Mouse (Mus musculus): ENCODE data around the gene Slc26a8. TPM values are rescaled to one million over a fixed set of nuclear protein-coding genes. Genes with fewer than 3 reads are reported as not detected.

The Slc26a8 gene
- polyA plus RNA-seq, 1 experiment from 2014 or later: 0.52 TPM

- Histone ChIP-seq H3K9ac (ENCODE audit: low read depth, low read length) (no peak overlapping the region), H3K9me3 (ENCODE audit: control insufficient read depth, low read length) (no peaks in the 10 kb centered on the region), H3K27ac (ENCODE audit: low read depth, low read length) (no peak overlapping the region), H3K36me3 (ENCODE audit: control insufficient read depth, insufficient read depth, low read length) (no peaks in the 10 kb centered on the region), H3K4me2 (replicated peaks; ENCODE audit: low read depth, low read length) (no peak overlapping the region), H3K4me3 (ENCODE audit: low read depth, low read length) (no peak overlapping the region), H3K4me1 (replicated peaks; ENCODE audit: control insufficient read depth, insufficient read depth, low read length) (no peaks in the 10 kb centered on the region), H3K27me3 (ENCODE audit: control insufficient read depth, insufficient read depth, low read length) (no peaks in the 10 kb centered on the region; the same call in 1 of the 2 replicates)
- no peak for ATAC-seq (ENCODE audit: low FRiP score)
- DNase-seq (ENCODE audit: low spot score): no peak
- WGBS: 65% methylated on average over 1 of the region's 1 CpGs
Observed at GRCm38 (mm10) chr17:28683601-28684000, 6.4 kb downstream of the Slc26a8 start.

- no peaks in the 10 kb centered on the region for H3K27me3 ChIP-seq (ENCODE audit: control insufficient read depth, insufficient read depth, low read length)
- WGBS: 81% methylated on average over 13 of the region's 13 CpGs
- H3K4me2 ChIP-seq (replicated peaks; ENCODE audit: low read depth, low read length): no peak overlapping the region
- H3K4me3 ChIP-seq (ENCODE audit: low read depth, low read length): no peak overlapping the region
- H3K9ac ChIP-seq (ENCODE audit: low read depth, low read length): no peak overlapping the region
- H3K9me3 ChIP-seq (ENCODE audit: control insufficient read depth, low read length): no peaks in the 10 kb centered on the region
- DNase-seq (ENCODE audit: low spot score) (no peak), ATAC-seq (ENCODE audit: low FRiP score) (no peak)
- no peak overlapping the region; the same call in 1 of the 2 replicates for H3K27ac ChIP-seq (ENCODE audit: low read depth, low read length)
- H3K36me3 ChIP-seq (ENCODE audit: control insufficient read depth, insufficient read depth, low read length): no peaks in the 10 kb centered on the region
- no peaks in the 10 kb centered on the region for H3K4me1 ChIP-seq (replicated peaks; ENCODE audit: control insufficient read depth, insufficient read depth, low read length)
Observed at GRCm38 (mm10) chr17:28682311-28683084, 7.5 kb downstream of the Slc26a8 start.

GRCm38 (mm10) chr17:28659564-28659963 lies 30.5 kb downstream of the Slc26a8 start:
- ATAC-seq (ENCODE audit: low FRiP score) (no peak), DNase-seq (ENCODE audit: low spot score) (no peak)
- no peaks in the 10 kb centered on the region for H3K36me3 ChIP-seq (ENCODE audit: control insufficient read depth, insufficient read depth, low read length)
- no peak overlapping the region for H3K4me3 ChIP-seq (ENCODE audit: low read depth, low read length)
- 72% methylated on average over 6 of the region's 6 CpGs for WGBS
- H3K27me3 ChIP-seq (ENCODE audit: control insufficient read depth, insufficient read depth, low read length): no peaks in the 10 kb centered on the region
- H3K4me2 ChIP-seq (replicated peaks; ENCODE audit: low read depth, low read length): no peak overlapping the region
- H3K9ac ChIP-seq (ENCODE audit: low read depth, low read length): no peak overlapping the region
- H3K27ac ChIP-seq (ENCODE audit: low read depth, low read length): no peak overlapping the region
- no peaks in the 10 kb centered on the region for H3K9me3 ChIP-seq (ENCODE audit: control insufficient read depth, low read length)
- H3K4me1 ChIP-seq (replicated peaks; ENCODE audit: control insufficient read depth, insufficient read depth, low read length): no peaks in the 10 kb centered on the region

GRCm38 (mm10) chr17:28657936-28658335 lies 32.1 kb downstream of the Slc26a8 start:
- no peaks in the 10 kb centered on the region for H3K4me1 ChIP-seq (replicated peaks; ENCODE audit: control insufficient read depth, insufficient read depth, low read length)
- ATAC-seq (ENCODE audit: low FRiP score) (no peak), DNase-seq (ENCODE audit: low spot score) (no peak)
- no peak overlapping the region for H3K27ac ChIP-seq (ENCODE audit: low read depth, low read length)
- no peaks in the 10 kb centered on the region for H3K27me3 ChIP-seq (ENCODE audit: control insufficient read depth, insufficient read depth, low read length)
- H3K9ac ChIP-seq (ENCODE audit: low read depth, low read length): no peak overlapping the region
- 69% methylated on average over 4 of the region's 4 CpGs for WGBS
- H3K4me3 ChIP-seq (ENCODE audit: low read depth, low read length): no peak overlapping the region
- no peaks in the 10 kb centered on the region for H3K36me3 ChIP-seq (ENCODE audit: control insufficient read depth, insufficient read depth, low read length)
- H3K9me3 ChIP-seq (ENCODE audit: control insufficient read depth, low read length): no peaks in the 10 kb centered on the region
- no peak overlapping the region for H3K4me2 ChIP-seq (replicated peaks; ENCODE audit: low read depth, low read length)

- H3K27ac ChIP-seq (ENCODE audit: low read depth, low read length): no peak overlapping the region
- no peaks in the 10 kb centered on the region for H3K36me3 ChIP-seq (ENCODE audit: control insufficient read depth, insufficient read depth, low read length)
- no peaks in the 10 kb centered on the region for H3K9me3 ChIP-seq (ENCODE audit: control insufficient read depth, low read length)
- ATAC-seq (ENCODE audit: low FRiP score): no peak
- WGBS: 73% methylated on average over 3 of the region's 3 CpGs
- DNase-seq (ENCODE audit: low spot score): no peak
- no peak overlapping the region for H3K4me3 ChIP-seq (ENCODE audit: low read depth, low read length)
- no peak overlapping the region for H3K4me2 ChIP-seq (replicated peaks; ENCODE audit: low read depth, low read length)
- H3K4me1 ChIP-seq (replicated peaks; ENCODE audit: control insufficient read depth, insufficient read depth, low read length): no peaks in the 10 kb centered on the region
- H3K9ac ChIP-seq (ENCODE audit: low read depth, low read length): no peak overlapping the region
- H3K27me3 ChIP-seq (ENCODE audit: control insufficient read depth, insufficient read depth, low read length): no peaks in the 10 kb centered on the region
Observed at GRCm38 (mm10) chr17:28650268-28650667, 39.8 kb downstream of the Slc26a8 start.

- no peak overlapping the region for H3K27ac ChIP-seq (ENCODE audit: low read depth, low read length)
- no peak overlapping the region for H3K9ac ChIP-seq (ENCODE audit: low read depth, low read length)
- no peaks in the 10 kb centered on the region for H3K9me3 ChIP-seq (ENCODE audit: control insufficient read depth, low read length)
- 57% methylated on average over 6 of the region's 6 CpGs for WGBS
- no peak overlapping the region for H3K4me2 ChIP-seq (replicated peaks; ENCODE audit: low read depth, low read length)
- H3K36me3 ChIP-seq (ENCODE audit: control insufficient read depth, insufficient read depth, low read length): no peaks in the 10 kb centered on the region
- no peaks in the 10 kb centered on the region for H3K4me1 ChIP-seq (replicated peaks; ENCODE audit: control insufficient read depth, insufficient read depth, low read length)
- no peak for ATAC-seq (ENCODE audit: low FRiP score)
- H3K27me3 ChIP-seq (ENCODE audit: control insufficient read depth, insufficient read depth, low read length): no peaks in the 10 kb centered on the region
- H3K4me3 ChIP-seq (ENCODE audit: low read depth, low read length): no peak overlapping the region
- DNase-seq (ENCODE audit: low spot score): peak; percentile 44
Observed at GRCm38 (mm10) chr17:28648607-28649370, 41.2 kb downstream of the Slc26a8 start.

- no peak overlapping the region for H3K4me2 ChIP-seq (replicated peaks; ENCODE audit: low read depth, low read length)
- H3K9me3 ChIP-seq (ENCODE audit: control insufficient read depth, low read length): no peaks in the 10 kb centered on the region
- no peaks in the 10 kb centered on the region for H3K27me3 ChIP-seq (ENCODE audit: control insufficient read depth, insufficient read depth, low read length)
- ATAC-seq (ENCODE audit: low FRiP score) (no peak), DNase-seq (ENCODE audit: low spot score) (no peak)
- no peak overlapping the region for H3K27ac ChIP-seq (ENCODE audit: low read depth, low read length)
- no peaks in the 10 kb centered on the region for H3K36me3 ChIP-seq (ENCODE audit: control insufficient read depth, insufficient read depth, low read length)
- WGBS: 73% methylated on average over 3 of the region's 3 CpGs
- no peak overlapping the region for H3K4me3 ChIP-seq (ENCODE audit: low read depth, low read length)
- H3K9ac ChIP-seq (ENCODE audit: low read depth, low read length): no peak overlapping the region
- no peaks in the 10 kb centered on the region for H3K4me1 ChIP-seq (replicated peaks; ENCODE audit: control insufficient read depth, insufficient read depth, low read length)
Observed at GRCm38 (mm10) chr17:28646221-28646620, 43.8 kb downstream of the Slc26a8 start.

- no peak overlapping the region for H3K27ac ChIP-seq (ENCODE audit: low read depth, low read length)
- H3K9ac ChIP-seq (ENCODE audit: low read depth, low read length): no peak overlapping the region
- no peak overlapping the region for H3K4me2 ChIP-seq (replicated peaks; ENCODE audit: low read depth, low read length)
- H3K4me3 ChIP-seq (ENCODE audit: low read depth, low read length): no peak overlapping the region
- ATAC-seq (ENCODE audit: low FRiP score) (no peak), DNase-seq (ENCODE audit: low spot score) (no peak)
- H3K27me3 ChIP-seq (ENCODE audit: control insufficient read depth, insufficient read depth, low read length): no peaks in the 10 kb centered on the region
- 74% methylated on average over 4 of the region's 4 CpGs for WGBS
- H3K36me3 ChIP-seq (ENCODE audit: control insufficient read depth, insufficient read depth, low read length): no peaks in the 10 kb centered on the region
- H3K4me1 ChIP-seq (replicated peaks; ENCODE audit: control insufficient read depth, insufficient read depth, low read length): no peaks in the 10 kb centered on the region
- H3K9me3 ChIP-seq (ENCODE audit: control insufficient read depth, low read length): no peaks in the 10 kb centered on the region
Observed at GRCm38 (mm10) chr17:28644112-28644511, 45.9 kb downstream of the Slc26a8 start.

- 50% methylated on average over 3 of the region's 3 CpGs for WGBS
- no peak overlapping the region for H3K4me2 ChIP-seq (replicated peaks; ENCODE audit: low read depth, low read length)
- H3K27ac ChIP-seq (ENCODE audit: low read depth, low read length): no peak overlapping the region
- no peaks in the 10 kb centered on the region for H3K27me3 ChIP-seq (ENCODE audit: control insufficient read depth, insufficient read depth, low read length)
- H3K36me3 ChIP-seq (ENCODE audit: control insufficient read depth, insufficient read depth, low read length): no peaks in the 10 kb centered on the region
- DNase-seq (ENCODE audit: low spot score) (no peak), ATAC-seq (ENCODE audit: low FRiP score) (no peak)
- H3K4me1 ChIP-seq (replicated peaks; ENCODE audit: control insufficient read depth, insufficient read depth, low read length): no peaks in the 10 kb centered on the region
- no peak overlapping the region for H3K4me3 ChIP-seq (ENCODE audit: low read depth, low read length)
- no peaks in the 10 kb centered on the region for H3K9me3 ChIP-seq (ENCODE audit: control insufficient read depth, low read length)
- no peak overlapping the region for H3K9ac ChIP-seq (ENCODE audit: low read depth, low read length)
Observed at GRCm38 (mm10) chr17:28643697-28644096, 46.3 kb downstream of the Slc26a8 start.

All from hindbrain, embryonic 11.5 days (tissue).